Mouse (Mus musculus) erythroblast, embryonic 14.5 days (primary cell): Measurements from ENCODE around the gene Aipl1.

ENCODE experiments used
- GATA1 ChIP-seq: IDR thresholded peaks from 2 replicates; pipeline ENCODE4 v1.6.1; 2012; ENCODE audit warnings: low read length, inconsistent platforms, mixed read lengths
- TAL1 ChIP-seq: IDR thresholded peaks from 3 replicates; pipeline ENCODE4 v1.6.1; 2012; ENCODE audit warnings: low read length, inconsistent platforms, mixed read lengths

DNA sequence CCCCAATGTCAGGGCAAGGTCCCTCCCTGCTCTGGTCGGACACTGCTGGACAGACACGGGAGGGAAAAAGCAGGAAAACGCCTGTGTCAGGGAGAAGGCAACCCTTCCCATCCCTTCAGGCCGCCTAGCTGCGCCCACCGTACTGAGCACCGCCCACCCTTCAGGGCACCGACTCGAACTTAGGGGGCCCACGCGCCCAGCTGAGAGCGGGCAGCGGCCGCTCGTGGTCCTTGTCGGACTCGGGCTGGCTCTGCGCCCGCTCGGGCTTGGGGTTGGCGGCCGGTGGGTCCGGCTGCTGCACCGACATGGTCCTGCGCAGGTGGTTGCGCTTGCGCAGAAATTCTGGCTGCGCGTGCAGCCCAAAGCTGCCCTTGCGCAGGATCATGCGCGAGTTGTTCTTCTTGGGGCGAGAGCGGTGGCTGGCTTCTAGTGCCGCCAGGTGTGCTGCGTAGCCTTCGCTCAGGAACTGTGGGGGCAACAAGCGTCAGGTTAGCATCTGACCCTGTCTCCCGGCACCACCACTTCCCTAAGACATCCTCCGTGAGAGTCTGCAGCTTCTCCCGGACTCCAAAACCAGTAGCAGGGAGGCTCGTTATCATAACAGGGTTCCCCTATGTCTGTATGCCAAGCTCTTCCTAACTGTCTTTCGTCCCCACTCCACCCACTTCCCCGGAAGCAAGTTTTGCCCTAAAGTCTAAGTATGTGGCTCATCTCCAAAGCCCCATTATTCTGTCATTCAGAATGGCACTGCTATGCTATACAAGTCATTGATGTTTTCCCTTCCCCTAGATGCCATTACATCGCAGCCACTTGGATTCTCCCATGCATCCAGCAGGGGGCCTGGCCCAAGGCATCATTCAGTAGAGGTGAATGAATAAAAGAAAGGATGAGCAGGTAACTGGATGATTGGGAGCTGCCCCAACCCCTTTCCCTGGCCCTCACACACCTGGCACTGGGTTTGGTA lies 13.9 kb upstream of the Aipl1 start:
- TF ChIP-seq GATA1 (no peak), TAL1 (no peak)
